Mouse (Mus musculus): ENCODE data around the gene Fam102a.

GRCm38 (mm10) chr2:32547380-32547779 is 12.2 kb downstream of the Fam102a start:
- no peak for TF ChIP-seq MAFK (IDR thresholded peaks at IDR 0.05; ENCODE audit: insufficient read depth, low read depth, low read length)
- TF ChIP-seq CHD2 (IDR thresholded peaks at IDR 0.05; ENCODE audit: low read depth, low read length): no peak
- TF ChIP-seq ZC3H11A (IDR thresholded peaks at IDR 0.05; ENCODE audit: borderline replicate concordance, low read depth, low read length): no peak
- TF ChIP-seq ZNF384 (IDR thresholded peaks at IDR 0.05; ENCODE audit: low read depth, low read length): no peak
- no peak for TF ChIP-seq HCFC1 (IDR thresholded peaks at IDR 0.05; ENCODE audit: borderline replicate concordance, insufficient read depth, low read length)
